Mouse (Mus musculus) ES-Bruce4 (cell line): ENCODE measurements at regions not wholly inside any gene's neighbourhood (a gene's known extent, or its start where the extent isn't known, plus 50 kb on each side); places are given as distances from the start of the nearest gene placed in this dataset.

Experiments
- H3K27ac ChIP-seq: 2 replicates; pipeline ENCODE4 v1.5.1; 2012; ENCODE audit warnings: low read length, inconsistent platforms; ENCODE audit not compliant: insufficient read depth
- H3K27me3 ChIP-seq: 2 replicates; pipeline ENCODE4 v1.6.1; 2012; ENCODE audit warnings: mild to moderate bottlenecking, low read length, inconsistent platforms; ENCODE audit not compliant: control insufficient read depth, poor library complexity, insufficient read depth, severe bottlenecking
- H3K36me3 ChIP-seq: 2 replicates; pipeline ENCODE4 v1.6.1; 2012; ENCODE audit warnings: inconsistent platforms, mild to moderate bottlenecking, low read length, moderate library complexity; ENCODE audit not compliant: control insufficient read depth, poor library complexity, insufficient read depth, severe bottlenecking
- H3K4me1 ChIP-seq: one replicate; pipeline ENCODE4 v1.8.1; 2011; ENCODE audit warnings: low read length; ENCODE audit not compliant: control insufficient read depth, insufficient read depth
- H3K4me3 ChIP-seq: 2 replicates; pipeline ENCODE4 v1.5.1; 2011; ENCODE audit warnings: low read depth, mild to moderate bottlenecking, low read length
- H3K9ac ChIP-seq: 2 replicates; pipeline ENCODE4 v1.6.1; 2012; ENCODE audit warnings: low read depth, mild to moderate bottlenecking, inconsistent platforms; ENCODE audit not compliant: poor library complexity, severe bottlenecking
- H3K9me3 ChIP-seq: replicated peaks from 2 replicates; pipeline ENCODE4 v1.6.1; 2012; ENCODE audit warnings: mild to moderate bottlenecking, low read length, inconsistent platforms; ENCODE audit not compliant: control insufficient read depth, poor library complexity, insufficient read depth, severe bottlenecking
- CTCF ChIP-seq: IDR thresholded peaks from one replicate; pipeline ENCODE4 v1.8.1; 2011; ENCODE audit warnings: low read depth, low read length
- EP300 ChIP-seq: IDR thresholded peaks from 2 replicates; pipeline ENCODE4 v1.6.1; 2011; ENCODE audit warnings: low read depth, low read length; ENCODE audit not compliant: insufficient read depth
- POLR2A ChIP-seq: IDR thresholded peaks from one replicate; pipeline ENCODE4 v1.8.1; 2011; ENCODE audit warnings: low read length; ENCODE audit not compliant: insufficient read depth

GRCm38 (mm10) chr15:11749509-11749908, 157.6 kb downstream of the Npr3 start:
- Histone ChIP-seq H3K27me3 (peaks cover 2% of the 10 kb centered on the region; the same call in 1 of the 2 replicates), H3K9me3 (no peaks in the 10 kb centered on the region), H3K36me3 (no peaks in the 10 kb centered on the region), H3K27ac (no peak overlapping the region), H3K9ac (no peak overlapping the region), H3K4me3 (no peak overlapping the region), H3K4me1 (no peaks in the 10 kb centered on the region)
- TF ChIP-seq POLR2A = no peak

DNA sequence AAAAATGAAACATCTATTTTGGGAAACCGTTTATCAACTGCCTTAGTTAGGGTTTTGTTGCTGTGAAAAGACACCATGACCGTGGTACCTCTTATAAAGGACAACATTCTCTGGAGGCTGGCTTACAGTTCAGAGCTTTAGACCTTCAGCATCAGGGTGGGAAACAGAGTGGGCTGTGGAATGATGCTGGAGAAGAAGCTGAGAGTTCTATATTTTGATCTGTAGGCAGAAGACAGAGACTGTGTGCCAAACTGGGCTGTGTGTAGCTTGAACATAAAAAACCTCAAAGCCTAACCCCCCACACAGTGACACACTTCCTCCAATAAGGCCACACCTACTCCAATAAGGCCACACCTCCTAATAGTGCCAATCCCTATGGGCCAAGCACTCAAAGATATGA, 158.8 kb downstream of the Npr3 start:
- H3K27ac ChIP-seq = no peak overlapping the region
- H3K4me1 ChIP-seq = no peaks in the 10 kb centered on the region
- H3K36me3 ChIP-seq = no peaks in the 10 kb centered on the region
- H3K27me3 ChIP-seq = peaks cover 2% of the 10 kb centered on the region; the same call in 1 of the 2 replicates
- no peak for TF ChIP-seq EP300
- TF ChIP-seq CTCF = no peak
- TF ChIP-seq POLR2A = no peak
- H3K4me3 ChIP-seq = no peak overlapping the region
- H3K9ac ChIP-seq = no peak overlapping the region
- no peaks in the 10 kb centered on the region for H3K9me3 ChIP-seq

DNA sequence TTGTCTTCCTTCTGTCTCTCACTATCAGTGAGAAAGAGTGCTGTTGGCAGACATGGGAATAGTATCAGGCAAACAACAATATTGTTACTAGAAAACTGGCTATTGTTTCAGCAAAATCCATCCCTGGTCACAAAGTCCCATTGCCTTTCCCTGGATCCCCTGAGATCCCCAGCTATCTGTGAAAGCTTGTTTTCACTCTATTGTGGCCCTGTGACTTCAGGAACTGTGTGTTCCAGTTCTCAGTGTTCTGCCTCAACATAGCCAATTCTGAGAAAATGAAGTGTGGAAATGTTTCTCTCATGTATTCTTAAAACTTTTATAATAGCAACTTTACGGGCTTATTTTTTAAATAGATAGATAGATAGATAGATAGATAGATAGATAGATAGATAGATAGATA, 160.3 kb downstream of the Npr3 start:
- H3K9me3 ChIP-seq = no peaks in the 10 kb centered on the region

DNA sequence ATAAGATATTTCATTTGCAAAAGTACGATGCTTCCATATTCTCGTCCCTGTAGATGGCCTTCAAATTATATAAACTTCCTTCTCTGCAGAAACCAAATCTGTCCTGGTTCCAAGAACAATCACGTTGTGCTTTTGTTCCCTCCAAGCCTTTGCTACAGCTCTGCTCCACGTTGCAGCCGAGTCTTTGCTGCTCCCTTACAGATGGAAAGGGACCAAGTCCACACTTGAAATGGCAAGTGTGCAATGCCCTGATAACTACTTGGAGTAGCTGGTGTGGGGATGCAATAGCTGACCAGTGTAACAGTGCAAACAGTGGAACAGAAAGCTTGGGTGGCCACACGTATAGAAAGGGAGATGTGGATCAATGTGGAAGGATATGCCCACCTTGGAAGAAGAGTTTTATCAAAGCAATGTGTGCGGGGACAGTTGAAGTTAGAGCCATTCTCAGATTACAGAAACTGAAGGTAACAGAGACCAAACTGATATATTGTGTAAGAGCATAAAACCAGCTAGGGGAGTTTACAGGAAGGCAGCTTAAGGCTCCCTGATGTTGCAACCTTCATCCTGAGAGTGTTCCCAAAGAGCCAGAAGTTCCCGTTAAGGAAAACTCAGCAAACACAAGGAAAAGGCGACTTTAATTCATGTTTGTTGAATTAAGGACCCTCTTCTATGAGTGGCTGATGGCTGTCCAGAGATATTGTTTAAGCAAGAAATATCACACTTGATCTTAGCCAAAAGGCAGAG, 161.3 kb downstream of the Npr3 start:
- no peak for TF ChIP-seq EP300
- no peak for TF ChIP-seq POLR2A
- no peak for TF ChIP-seq CTCF
- H3K9ac ChIP-seq = no peak overlapping the region
- no peaks in the 10 kb centered on the region for H3K4me1 ChIP-seq
- H3K27ac ChIP-seq = no peak overlapping the region
- H3K27me3 ChIP-seq = peaks cover 1% of the 10 kb centered on the region; the same call in 1 of the 2 replicates
- H3K4me3 ChIP-seq = no peak overlapping the region
- no peaks in the 10 kb centered on the region for H3K36me3 ChIP-seq
- no peaks in the 10 kb centered on the region for H3K9me3 ChIP-seq

More for the DNA sequence above, 160.3 kb downstream of the Npr3 start:
- Histone ChIP-seq H3K9ac (no peak overlapping the region), H3K27ac (no peak overlapping the region), H3K36me3 (no peaks in the 10 kb centered on the region), H3K27me3 (peaks cover 2% of the 10 kb centered on the region; the same call in 1 of the 2 replicates), H3K4me1 (no peaks in the 10 kb centered on the region), H3K4me3 (no peak overlapping the region)
- TF ChIP-seq POLR2A (no peak), CTCF (no peak), EP300 (no peak)

- Histone ChIP-seq H3K27me3 (no peaks in the 10 kb centered on the region), H3K4me1 (no peaks in the 10 kb centered on the region), H3K9me3 (no peaks in the 10 kb centered on the region), H3K36me3 (no peaks in the 10 kb centered on the region), H3K9ac (no peak overlapping the region), H3K4me3 (no peak overlapping the region), H3K27ac (no peak overlapping the region)
- no peak for TF ChIP-seq POLR2A
- no peak for TF ChIP-seq EP300
- no peak for TF ChIP-seq CTCF
These were observed 162.2 kb downstream of the Npr3 start for GRCm38 (mm10) chr15:11744903-11745302.

DNA sequence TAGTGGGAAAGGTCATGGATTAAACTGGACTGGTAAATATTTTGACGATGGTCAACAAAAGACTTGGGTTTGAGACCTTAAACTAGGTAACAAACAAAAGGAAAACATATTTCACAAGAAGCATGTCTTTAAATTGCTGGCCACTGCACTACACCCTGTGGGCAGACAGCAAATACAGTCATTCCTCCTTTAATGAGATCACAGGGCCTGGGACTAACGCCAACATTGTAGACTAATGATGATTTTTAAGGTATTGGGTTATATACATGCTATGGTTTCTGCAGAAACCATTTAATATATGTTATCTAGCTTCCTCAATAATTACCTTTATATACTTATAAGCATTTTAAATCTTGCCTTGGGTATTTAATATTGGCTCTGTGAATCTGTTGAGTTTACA, 162.8 kb downstream of the Npr3 start:
- H3K27ac ChIP-seq = no peak overlapping the region
- TF ChIP-seq POLR2A = no peak
- TF ChIP-seq CTCF = no peak
- no peak for TF ChIP-seq EP300
- no peaks in the 10 kb centered on the region for H3K36me3 ChIP-seq
- H3K4me3 ChIP-seq = no peak overlapping the region
- no peaks in the 10 kb centered on the region for H3K27me3 ChIP-seq
- H3K9ac ChIP-seq = no peak overlapping the region
- no peaks in the 10 kb centered on the region for H3K9me3 ChIP-seq
- no peaks in the 10 kb centered on the region for H3K4me1 ChIP-seq
